Mouse (Mus musculus): Measurements from ENCODE around the gene Tdrd1. TPM values are rescaled to one million over a fixed set of nuclear protein-coding genes. Genes with fewer than 3 reads are reported as not detected.

Gene Tdrd1
- polyA plus RNA-seq (2015; fragmentation: Nextera tagmentation; extraction: Ambion mirVana) = 0.02 TPM in 1 of 2 replicates, not detected in the other

DNA sequence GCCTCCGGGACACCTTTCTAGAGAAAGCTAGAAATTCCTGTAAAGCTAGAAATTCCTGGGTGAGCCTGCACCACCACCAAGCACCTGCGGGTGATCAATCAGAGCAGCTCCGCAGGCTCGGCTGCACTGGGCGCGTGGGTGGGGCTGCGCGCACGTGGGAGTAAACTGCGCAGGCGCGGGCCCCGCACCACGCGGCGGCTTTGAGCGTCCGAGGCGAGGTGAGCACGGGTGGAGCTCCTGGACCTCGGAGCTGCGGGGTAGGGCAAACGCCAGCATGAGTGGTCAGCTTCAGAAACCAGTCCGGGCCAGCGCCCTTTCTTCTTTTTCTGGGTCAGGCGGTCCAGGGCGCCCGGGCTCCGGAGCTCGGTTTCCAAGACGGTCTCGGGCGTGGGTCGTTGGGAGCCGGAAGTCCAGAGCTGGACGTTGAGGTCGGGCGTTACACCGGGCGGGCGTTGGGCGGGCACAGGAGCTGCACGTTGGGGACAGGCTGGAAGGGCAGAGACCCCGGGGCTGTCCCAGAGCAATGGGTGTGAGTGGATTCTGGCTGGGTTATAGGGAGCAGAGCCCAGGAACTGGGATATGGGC is at the start of gene Tdrd1:
Tdrd1 (plus strand) TSS at position 163 of the 585 bp plus-strand sequence.

DNA sequence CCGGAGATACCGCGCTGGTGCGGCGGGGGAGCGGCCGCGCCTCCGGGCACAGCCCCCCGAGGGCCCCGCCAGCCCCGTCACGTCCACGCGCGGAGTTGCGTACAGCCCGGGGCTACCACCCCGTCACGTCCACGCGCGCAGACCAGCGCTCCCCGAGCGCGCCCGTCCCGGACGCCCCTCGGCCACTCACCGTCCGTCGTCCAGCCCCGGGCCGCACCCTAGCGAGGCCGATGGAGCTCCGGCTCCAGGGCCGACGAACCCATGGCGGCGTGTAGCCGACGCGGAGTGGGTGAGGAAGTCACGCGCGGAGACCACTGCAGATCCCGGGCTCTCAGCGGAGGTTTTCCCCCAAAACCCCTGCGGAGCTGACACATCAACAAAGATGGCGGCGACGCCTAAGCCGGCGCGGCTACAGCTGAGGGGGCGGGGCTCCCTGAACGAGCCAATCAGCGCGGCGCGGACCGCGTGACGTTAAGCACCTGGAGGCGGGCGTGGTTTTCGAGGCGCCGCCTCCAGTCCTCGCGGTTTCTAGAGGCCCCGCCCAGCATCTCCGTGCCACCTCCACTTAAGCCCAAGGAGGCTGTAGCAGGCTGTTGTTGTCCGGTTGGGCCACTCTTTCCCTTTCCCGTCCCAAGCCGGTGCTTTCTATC is 4.1 kb upstream of the Tdrd1 start, which contains the start of gene Ccdc186:
Ccdc186 (minus strand) TSS at position 393 of the 650 bp plus-strand sequence.

DNA sequence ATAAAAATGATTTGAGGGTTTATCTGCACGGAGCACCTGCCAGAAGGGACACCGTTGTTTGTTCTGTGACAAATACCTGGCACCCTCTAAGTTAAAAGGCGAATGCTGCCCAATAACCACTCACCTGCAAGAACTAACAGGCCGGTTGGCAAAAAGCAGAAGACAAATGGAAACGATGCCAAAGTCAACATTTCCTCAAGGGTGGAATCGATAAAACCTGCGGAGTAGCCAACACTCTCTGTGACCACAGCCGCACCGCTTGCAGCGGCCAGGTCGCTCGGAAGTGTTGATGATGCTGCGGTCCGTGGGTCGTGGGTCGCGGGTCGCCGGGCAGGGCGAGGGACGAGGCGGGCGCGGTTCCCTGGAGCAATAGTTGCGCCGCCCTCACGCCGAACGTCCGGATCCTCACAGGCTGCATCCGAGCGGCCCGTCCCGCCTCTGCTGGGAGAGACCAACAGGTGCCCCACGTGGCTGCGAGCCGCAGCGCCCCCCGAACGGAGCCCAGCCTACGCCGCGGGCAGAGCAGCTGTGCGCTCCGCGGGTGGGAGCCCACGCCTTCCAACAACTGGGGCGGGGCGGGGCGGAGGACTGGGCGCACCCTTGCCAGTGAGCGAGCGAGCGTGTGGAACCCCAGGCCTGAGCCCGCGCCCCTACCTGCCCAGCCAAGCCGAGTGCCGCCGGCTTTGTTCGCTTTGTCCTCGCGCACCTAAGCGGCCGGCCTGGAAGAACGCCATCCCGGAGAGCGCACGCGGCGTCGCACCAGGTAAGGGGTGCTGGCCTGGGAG is 48.0 kb downstream of the Tdrd1 start, which contains the start of gene Vwa2:
Vwa2 (plus strand) TSS at position 434 of the 785 bp plus-strand sequence.

Other genes starting within 250 kb of the Tdrd1 start
- gene Adrb1, start 104.0 kb upstream of the Tdrd1 start, polyA plus RNA-seq (2015; fragmentation: Nextera tagmentation; extraction: Ambion mirVana) = 0.71 and 0.78 TPM in 2 replicates
- gene Ccdc186, start 4.0 kb upstream of the Tdrd1 start, polyA plus RNA-seq (2015; fragmentation: Nextera tagmentation; extraction: Ambion mirVana) = 8.8 and 10.1 TPM in 2 replicates
- gene Vwa2, start 48.0 kb downstream of the Tdrd1 start, polyA plus RNA-seq (2015; fragmentation: Nextera tagmentation; extraction: Ambion mirVana) = 0.06 TPM in 2 replicates
- gene Afap1l2, start 182.0 kb downstream of the Tdrd1 start, polyA plus RNA-seq (2015; fragmentation: Nextera tagmentation; extraction: Ambion mirVana) = 9.3 and 14.3 TPM in 2 replicates